Comparison of ENCODE assay signal across 8 mouse cellular contexts in the genomic region with DNA sequence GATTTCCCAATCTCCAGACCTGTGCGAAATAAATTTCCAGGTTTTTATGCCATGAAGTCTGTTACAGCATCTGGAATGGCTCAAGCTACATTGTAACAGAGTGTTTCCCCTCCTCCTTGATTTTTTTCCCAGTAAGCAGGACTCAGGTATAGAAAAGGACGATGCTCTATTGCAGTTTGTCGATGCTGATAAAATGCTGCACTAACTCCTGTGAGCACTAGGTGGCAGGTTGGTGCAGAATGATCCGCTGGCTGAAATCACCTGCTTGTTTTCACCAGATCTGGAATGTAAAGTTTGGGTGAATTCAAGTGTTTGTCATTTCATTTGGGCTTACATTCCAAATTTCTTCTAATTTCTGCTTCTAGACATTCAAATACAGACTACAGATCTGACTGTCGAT. TPM values are rescaled to one million over a fixed set of nuclear protein-coding genes. Genes with fewer than 3 reads are reported as not detected.
DNase-seq lines count a peak whose midpoint lies in the region; ATAC-seq and TF ChIP-seq lines count a peak whose summit lies in the region.

No protein-coding gene starts in this region.

- DNase-seq in forebrain, embryonic 11.5 days (ENCODE audit: low spot score) = peak; percentile 69
- peak in 1 of 2 experiments; percentile 35 for DNase-seq in spleen, adult 2 months (ENCODE audit: low read depth in 1 of 2, low spot score in 2 of 2)
- no peak for DNase-seq in spleen, adult 12 weeks (ENCODE audit: low spot score)
- DNase-seq in hindbrain, embryonic 11.5 days (ENCODE audit: low spot score) = peak; percentile 63
- peak; percentile 18 for DNase-seq in lung, postnatal 25 days (ENCODE audit: low spot score)
- DNase-seq in thymus, postnatal 0 days (ENCODE audit: low spot score) = peak; percentile 38

- ATAC-seq in forebrain, embryonic 11.5 days (replicated peaks; ENCODE audit: low FRiP score) = no peak
- no peak for ATAC-seq in forebrain, embryonic 15.5 days (replicated peaks)
- peak; percentile 94 for ATAC-seq in common myeloid progenitor, adult 5-6 weeks (replicated peaks; ENCODE audit: low read depth, poor library complexity, severe bottlenecking)
- ATAC-seq in hindbrain, embryonic 11.5 days (ENCODE audit: low FRiP score) = no peak

- TF ChIP-seq CTCF in spleen, adult 2 months (IDR thresholded peaks at IDR 0.05; ENCODE audit: extremely low read depth, insufficient read depth, insufficient read length, insufficient replicate concordance) = peak; percentile 50; the same call in 1 of the 2 replicates

- 6% methylated on average over 5 of the region's 5 CpGs for WGBS in forebrain, embryonic 11.5 days
- 9% methylated on average over 5 of the region's 5 CpGs for WGBS in forebrain, embryonic 15.5 days
- WGBS in spleen, adult 2 months = 9% methylated on average over 5 of the region's 5 CpGs
- 6% methylated on average over 5 of the region's 5 CpGs for WGBS in hindbrain, embryonic 11.5 days

- H3K4me2 ChIP-seq in forebrain, embryonic 11.5 days (ENCODE audit: low read depth, low read length, severe bottlenecking) = no peak overlapping the region
- no peak overlapping the region for H3K4me2 ChIP-seq in forebrain, embryonic 15.5 days (replicated peaks)
- H3K4me2 ChIP-seq in hindbrain, embryonic 11.5 days (replicated peaks; ENCODE audit: low read depth, low read length) = no peak overlapping the region

- H3K4me3 ChIP-seq in forebrain, embryonic 11.5 days (ENCODE audit: low read depth, low read length) = no peak overlapping the region
- H3K4me3 ChIP-seq in forebrain, embryonic 15.5 days = no peak overlapping the region
- no peak overlapping the region for H3K4me3 ChIP-seq in spleen, adult 2 months (ENCODE audit: extremely low read depth, insufficient read depth, insufficient read length)
- no peak overlapping the region for H3K4me3 ChIP-seq in hindbrain, embryonic 11.5 days (ENCODE audit: low read depth, low read length)

- no peak overlapping the region for H3K27ac ChIP-seq in forebrain, embryonic 11.5 days (ENCODE audit: low read depth, low read length)
- no peak overlapping the region for H3K27ac ChIP-seq in forebrain, embryonic 15.5 days (replicated peaks)
- H3K27ac ChIP-seq in spleen, adult 2 months (ENCODE audit: insufficient read depth, low read length) = no peak overlapping the region
- no peak overlapping the region for H3K27ac ChIP-seq in hindbrain, embryonic 11.5 days (ENCODE audit: low read depth, low read length)

- TF ChIP-seq POLR2A in spleen, adult 2 months (IDR thresholded peaks at IDR 0.05; ENCODE audit: low read depth, low read length) = no peak

- no peaks in the 10 kb centered on the region for H3K9me3 ChIP-seq in forebrain, embryonic 11.5 days (ENCODE audit: control insufficient read depth, low read length)
- H3K9me3 ChIP-seq in forebrain, embryonic 15.5 days = no peaks in the 10 kb centered on the region
- no peaks in the 10 kb centered on the region for H3K9me3 ChIP-seq in hindbrain, embryonic 11.5 days (ENCODE audit: control insufficient read depth, low read length)

- H3K9ac ChIP-seq in forebrain, embryonic 11.5 days (ENCODE audit: low read length) = no peak overlapping the region
- no peak overlapping the region for H3K9ac ChIP-seq in forebrain, embryonic 15.5 days (replicated peaks)
- H3K9ac ChIP-seq in hindbrain, embryonic 11.5 days (ENCODE audit: low read depth, low read length) = no peak overlapping the region

- no peaks in the 10 kb centered on the region for H3K36me3 ChIP-seq in forebrain, embryonic 11.5 days (ENCODE audit: control insufficient read depth, insufficient read depth, low read length)
- no peaks in the 10 kb centered on the region for H3K36me3 ChIP-seq in forebrain, embryonic 15.5 days
- no peaks in the 10 kb centered on the region for H3K36me3 ChIP-seq in spleen, adult 2 months (ENCODE audit: control insufficient read depth, insufficient read depth, low read length)
- no peaks in the 10 kb centered on the region for H3K36me3 ChIP-seq in hindbrain, embryonic 11.5 days (ENCODE audit: control insufficient read depth, insufficient read depth, low read length)

- H3K27me3 ChIP-seq in forebrain, embryonic 11.5 days (ENCODE audit: control insufficient read depth, insufficient read depth, low read length) = no peaks in the 10 kb centered on the region
- H3K27me3 ChIP-seq in forebrain, embryonic 15.5 days = no peaks in the 10 kb centered on the region
- no peaks in the 10 kb centered on the region for H3K27me3 ChIP-seq in spleen, adult 2 months (ENCODE audit: control insufficient read depth, insufficient read depth, low read length)
- H3K27me3 ChIP-seq in hindbrain, embryonic 11.5 days (ENCODE audit: control insufficient read depth, insufficient read depth, low read length) = no peaks in the 10 kb centered on the region

- H3K4me1 ChIP-seq in forebrain, embryonic 11.5 days (replicated peaks; ENCODE audit: control insufficient read depth, insufficient read depth, low read length) = no peaks in the 10 kb centered on the region
- H3K4me1 ChIP-seq in forebrain, embryonic 15.5 days = no peaks in the 10 kb centered on the region
- H3K4me1 ChIP-seq in spleen, adult 2 months (ENCODE audit: control insufficient read depth, insufficient read depth, insufficient read length) = no peaks in the 10 kb centered on the region
- H3K4me1 ChIP-seq in hindbrain, embryonic 11.5 days (replicated peaks; ENCODE audit: control insufficient read depth, insufficient read depth, low read length) = no peaks in the 10 kb centered on the region

RNA-seq across cellular contexts. Expression of gene Slc17a5, which starts 9.0 kb away (rescaled TPM):
- 10.1 and 12.7 TPM in 2 replicates for polyA plus RNA-seq in forebrain, embryonic 11.5 days (2014; fragmentation: Nextera tagmentation; extraction: Ambion mirVana)
- polyA plus RNA-seq in forebrain, embryonic 15.5 days (2015; fragmentation: Nextera tagmentation; extraction: Ambion mirVana) = 15.9 and 18.0 TPM in 2 replicates
- polyA plus RNA-seq in spleen, adult 2 months (2012; rRNA removed) = 4.3 and 5.0 TPM in 2 replicates
- total RNA-seq in common myeloid progenitor, adult 5-6 weeks (2017) = 5.9 and 8.7 TPM in 2 replicates
- polyA plus RNA-seq in hindbrain, embryonic 11.5 days (2014; fragmentation: Nextera tagmentation; extraction: Ambion mirVana) = 10.7 and 12.8 TPM in 2 replicates
- 12.1 and 14.1 TPM in 2 replicates for polyA plus RNA-seq in thymus, postnatal 0 days (2015; fragmentation: Nextera tagmentation; extraction: Ambion mirVana)

RNA-seq across cellular contexts. Expression of gene Cd109, which starts 18.5 kb away (rescaled TPM):
- polyA plus RNA-seq in forebrain, embryonic 11.5 days (2014; fragmentation: Nextera tagmentation; extraction: Ambion mirVana) = 4.6 and 5.4 TPM in 2 replicates
- 1.1 and 1.5 TPM in 2 replicates for polyA plus RNA-seq in forebrain, embryonic 15.5 days (2015; fragmentation: Nextera tagmentation; extraction: Ambion mirVana)
- 0.02 TPM in 2 replicates for polyA plus RNA-seq in spleen, adult 2 months (2012; rRNA removed)
- total RNA-seq in common myeloid progenitor, adult 5-6 weeks (2017) = not detected in 2 replicates
- polyA plus RNA-seq in hindbrain, embryonic 11.5 days (2014; fragmentation: Nextera tagmentation; extraction: Ambion mirVana) = 4.0 and 5.7 TPM in 2 replicates
- polyA plus RNA-seq in thymus, postnatal 0 days (2015; fragmentation: Nextera tagmentation; extraction: Ambion mirVana) = 0.42 and 0.69 TPM in 2 replicates
